Mouse (Mus musculus) forebrain, embryonic 11.5 days (tissue): Measurements from ENCODE around the gene Slc25a53. TPM values are rescaled to one million over a fixed set of nuclear protein-coding genes. Genes with fewer than 3 reads are reported as not detected.

Source experiments
- ATAC-seq: fragments of 200-750 bp; cut with Nextera tagmentation; replicated peaks from 2 replicates; pipeline ENCODE4 v1.8.0; 2017; ENCODE audit warnings: moderate TSS enrichment; ENCODE audit not compliant: low FRiP score
- DNase-seq: peaks from one replicate; pipeline ENCODE4 v3.0.0-alpha.2; 2017; ENCODE audit warnings: low spot score
- H3K27ac ChIP-seq: fragments of 300-500 bp; sonication (generic); 2 replicates; pipeline ENCODE4 v1.5.1; 2014; ENCODE audit warnings: low read depth, low read length
- H3K27me3 ChIP-seq: fragments of 300-500 bp; sonication (generic); 2 replicates; pipeline ENCODE4 v1.6.1; 2014; ENCODE audit warnings: mild to moderate bottlenecking, low read length, mixed read lengths; ENCODE audit not compliant: control insufficient read depth, insufficient read depth
- H3K36me3 ChIP-seq: fragments of 300-500 bp; sonication (generic); 2 replicates; pipeline ENCODE4 v1.6.1; 2014; ENCODE audit warnings: mild to moderate bottlenecking, low read length, moderate library complexity, mixed read lengths; ENCODE audit not compliant: control insufficient read depth, insufficient read depth
- H3K4me1 ChIP-seq: fragments of 300-500 bp; sonication (generic); replicated peaks from 2 replicates; pipeline ENCODE4 v1.6.1; 2014; ENCODE audit warnings: low read length, mixed read lengths; ENCODE audit not compliant: control insufficient read depth, insufficient read depth
- H3K4me2 ChIP-seq: fragments of 300-500 bp; sonication (generic); 2 replicates; pipeline ENCODE4 v1.6.1; 2014; ENCODE audit warnings: low read depth, mild to moderate bottlenecking, low read length, moderate library complexity, mixed read lengths; ENCODE audit not compliant: severe bottlenecking
- H3K4me3 ChIP-seq: fragments of 300-500 bp; sonication (generic); 2 replicates; pipeline ENCODE4 v1.5.1; 2014; ENCODE audit warnings: low read depth, low read length
- H3K9ac ChIP-seq: fragments of 300-500 bp; sonication (generic); 2 replicates; pipeline ENCODE4 v1.6.1; 2014; ENCODE audit warnings: low read length
- H3K9me3 ChIP-seq: fragments of 300-500 bp; sonication (generic); 2 replicates; pipeline ENCODE4 v1.6.1; 2016; ENCODE audit warnings: low read length, mixed read lengths; ENCODE audit not compliant: control insufficient read depth
- WGBS: fragments of 180-500 bp; shearing (Covaris S2); extraction: QIAGEN DNeasy Blood & Tissue Kit; methylation state at CpG from one replicate; pipeline ENCODE4 v1.1.7; 2014; 5-methylcytosine and 5-hydroxymethylcytosine counted together
- polyA plus RNA-seq: library from polyadenylated mRNA; unstranded; fragments of >200 nt; fragmentation: Nextera tagmentation; extraction: Ambion mirVana; gene quantifications from 2 replicates; pipeline ENCODE4 v1.2.1, GENCODE M21; 2014

Gene Slc25a53
- 13.7 and 14.6 TPM in 2 replicates for polyA plus RNA-seq

GRCm38 (mm10) chrX:137038000-137038483, at the start of gene Slc25a53:
Slc25a53 (minus strand) TSS chrX:137038302.
- WGBS: 14% methylated on average over 31 of the region's 31 CpGs
- Histone ChIP-seq H3K4me3 (peak within 1 kb of the TSS; percentile 45), H3K9ac (peak within 1 kb of the TSS; percentile 66; the same call in 1 of the 2 replicates), H3K4me1 (no peaks in the 10 kb centered on the region), H3K36me3 (no peaks in the 10 kb centered on the region), H3K27me3 (no peaks in the 10 kb centered on the region), H3K27ac (peak within 1 kb of the TSS; percentile 64; the same call in 1 of the 2 replicates), H3K9me3 (no peaks in the 10 kb centered on the region), H3K4me2 (peak within 1 kb of the TSS; percentile 49)
- peak; percentile 96 for ATAC-seq
- peak; percentile 92 for DNase-seq

- no peaks in the 10 kb centered on the region for H3K4me1 ChIP-seq
Measured at GRCm38 (mm10) chrX:137063202-137063601, 25.1 kb upstream of the Slc25a53 start.

GRCm38 (mm10) chrX:137049425-137050225, 11.5 kb upstream of the Slc25a53 start, which contains the start of gene Fam199x:
Fam199x (plus strand) TSS chrX:137049594.
- ATAC-seq: peak; percentile 98

More at GRCm38 (mm10) chrX:137063202-137063601, 25.1 kb upstream of the Slc25a53 start:
- H3K9me3 ChIP-seq: no peaks in the 10 kb centered on the region
- H3K27ac ChIP-seq: no peak overlapping the region
- H3K36me3 ChIP-seq: no peaks in the 10 kb centered on the region
- no peaks in the 10 kb centered on the region for H3K27me3 ChIP-seq
- H3K9ac ChIP-seq: no peak overlapping the region
- no peak for DNase-seq
- 85% methylated on average over 9 of the region's 9 CpGs for WGBS
- H3K4me2 ChIP-seq: no peak overlapping the region
- no peak for ATAC-seq
- no peak overlapping the region for H3K4me3 ChIP-seq

GRCm38 (mm10) chrX:137049060-137049424, 10.9 kb upstream of the Slc25a53 start:
- Histone ChIP-seq H3K9me3 (no peaks in the 10 kb centered on the region), H3K4me3 (peak overlapping the region; percentile 61), H3K4me1 (no peaks in the 10 kb centered on the region), H3K27me3 (no peaks in the 10 kb centered on the region), H3K27ac (no peak overlapping the region), H3K9ac (peak overlapping the region; percentile 66), H3K36me3 (no peaks in the 10 kb centered on the region), H3K4me2 (peak overlapping the region; percentile 60)
- 16% methylated on average over 11 of the region's 11 CpGs for WGBS
- DNase-seq (no peak), ATAC-seq (no peak)

More at GRCm38 (mm10) chrX:137049425-137050225, 11.5 kb upstream of the Slc25a53 start, which contains the start of gene Fam199x:
- H3K27me3 ChIP-seq: no peaks in the 10 kb centered on the region
- no peak within 1 kb of the TSS for H3K27ac ChIP-seq
- peak; percentile 85 for DNase-seq
- H3K4me1 ChIP-seq: no peaks in the 10 kb centered on the region
- H3K4me2 ChIP-seq: peak within 1 kb of the TSS; percentile 60
- H3K9me3 ChIP-seq: no peaks in the 10 kb centered on the region
- 15% methylated on average over 45 of the region's 62 CpGs for WGBS
- peak within 1 kb of the TSS; percentile 61 for H3K4me3 ChIP-seq
- H3K36me3 ChIP-seq: no peaks in the 10 kb centered on the region
- H3K9ac ChIP-seq: peak within 1 kb of the TSS; percentile 66

GRCm38 (mm10) chrX:137038502-137038901, 400 bp upstream of the Slc25a53 start:
- DNase-seq (no peak), ATAC-seq (peak; percentile 29)
- 39% methylated on average over 7 of the region's 7 CpGs for WGBS
- Histone ChIP-seq H3K4me2 (peak overlapping the region; percentile 49; the same call in 1 of the 2 replicates), H3K36me3 (no peaks in the 10 kb centered on the region), H3K9me3 (no peaks in the 10 kb centered on the region), H3K27ac (no peak overlapping the region), H3K27me3 (no peaks in the 10 kb centered on the region), H3K4me1 (no peaks in the 10 kb centered on the region), H3K9ac (peak overlapping the region; percentile 66; the same call in 1 of the 2 replicates), H3K4me3 (peak overlapping the region; percentile 45; the same call in 1 of the 2 replicates)

GRCm38 (mm10) chrX:137037470-137037999, 567 bp downstream of the Slc25a53 start:
- Histone ChIP-seq H3K27me3 (no peaks in the 10 kb centered on the region), H3K9ac (peak overlapping the region; percentile 66; the same call in 1 of the 2 replicates), H3K9me3 (no peaks in the 10 kb centered on the region), H3K4me2 (peak overlapping the region; percentile 49), H3K4me3 (peak overlapping the region; percentile 45), H3K4me1 (no peaks in the 10 kb centered on the region), H3K27ac (no peak overlapping the region), H3K36me3 (no peaks in the 10 kb centered on the region)
- ATAC-seq (0 out of 2 replicates have a peak, but pooled peaks have one; percentile 5), DNase-seq (no peak)
- 17% methylated on average over 12 of the region's 12 CpGs for WGBS

GRCm38 (mm10) chrX:137034322-137034721, 3.8 kb downstream of the Slc25a53 start:
- ATAC-seq (no peak), DNase-seq (no peak)
- Histone ChIP-seq H3K27ac (no peak overlapping the region), H3K36me3 (no peaks in the 10 kb centered on the region), H3K4me3 (no peak overlapping the region), H3K9ac (no peak overlapping the region), H3K4me2 (no peak overlapping the region), H3K4me1 (no peaks in the 10 kb centered on the region), H3K9me3 (no peaks in the 10 kb centered on the region), H3K27me3 (no peaks in the 10 kb centered on the region)
- 66% methylated on average over 4 of the region's 4 CpGs for WGBS

GRCm38 (mm10) chrX:137031726-137032125, 6.4 kb downstream of the Slc25a53 start:
- H3K27ac ChIP-seq: no peak overlapping the region
- no peak overlapping the region for H3K9ac ChIP-seq
- no peaks in the 10 kb centered on the region for H3K36me3 ChIP-seq
- DNase-seq: no peak
- no peak for ATAC-seq
- no peak overlapping the region for H3K4me2 ChIP-seq
- H3K4me3 ChIP-seq: no peak overlapping the region
- H3K27me3 ChIP-seq: no peaks in the 10 kb centered on the region
- no peaks in the 10 kb centered on the region for H3K4me1 ChIP-seq
- WGBS: 91% methylated on average over 5 of the region's 5 CpGs
- no peaks in the 10 kb centered on the region for H3K9me3 ChIP-seq
